9 mouse cellular contexts compared by ENCODE assay signal in the genomic region with DNA sequence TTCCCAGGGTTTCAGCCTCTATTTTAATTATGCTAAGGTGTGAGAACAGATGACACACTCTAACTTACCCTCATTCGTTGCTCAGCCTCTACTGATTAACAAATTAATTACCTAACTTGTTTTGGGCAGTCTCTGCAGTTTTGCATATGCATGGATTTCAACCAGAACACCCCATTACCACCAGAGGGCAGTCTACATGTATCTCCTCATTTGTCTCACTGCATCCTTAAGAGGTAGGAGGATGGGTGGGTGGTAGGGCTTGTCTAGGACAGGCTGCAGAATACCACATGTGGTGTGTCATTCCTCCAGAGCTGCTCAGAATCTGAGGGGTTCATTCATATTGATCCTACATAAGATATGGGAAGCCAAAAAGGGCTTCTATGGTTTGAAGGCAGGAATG. TPM values are rescaled to one million over a fixed set of nuclear protein-coding genes. Genes with fewer than 3 reads are reported as not detected.
DNase-seq lines count a peak whose midpoint lies in the region; ATAC-seq and TF ChIP-seq lines count a peak whose summit lies in the region.
"Had no signal": no experiment of that assay in that cellular context is flagged by ENCODE, and none has a peak within 500 bp of the region (broad histone marks: within the 10 kb centered on the region; RNA-seq: fewer than 3 reads in every experiment).

No protein-coding gene starts in this region.

- ATAC-seq in heart, embryonic 12.5 days (ENCODE audit: insufficient number of reproducible peaks, low FRiP score) = no peak
- no peak for ATAC-seq in stomach, postnatal 0 days (ENCODE audit: low FRiP score, low TSS enrichment)

- no peak overlapping the region for H3K4me2 ChIP-seq in heart, embryonic 12.5 days
- H3K4me2 ChIP-seq in stomach, postnatal 0 days (replicated peaks; ENCODE audit: low read depth) = no peak overlapping the region
- H3K4me2 ChIP-seq: limb, embryonic 12.5 days had no signal

- H3K4me1 ChIP-seq in heart, adult 2 months (ENCODE audit: control insufficient read depth, insufficient read depth, low read length) = no peaks in the 10 kb centered on the region
- no peaks in the 10 kb centered on the region for H3K4me1 ChIP-seq in heart, embryonic 12.5 days (replicated peaks)
- H3K4me1 ChIP-seq in stomach, postnatal 0 days (replicated peaks; ENCODE audit: control insufficient read depth, insufficient read depth) = no peaks in the 10 kb centered on the region
- H3K4me1 ChIP-seq: limb, embryonic 12.5 days had no signal

- TF ChIP-seq CTCF in heart, adult 2 months (IDR thresholded peaks at IDR 0.05) = peak; percentile 83
- peak; percentile 79 for TF ChIP-seq CTCF in stomach, postnatal 0 days (IDR thresholded peaks at IDR 0.05; ENCODE audit: low read depth)

- no peak overlapping the region for H3K27ac ChIP-seq in heart, adult 2 months
- no peak overlapping the region for H3K27ac ChIP-seq in heart, embryonic 12.5 days (ENCODE audit: poor library complexity, severe bottlenecking)
- H3K27ac ChIP-seq in stomach, postnatal 0 days (replicated peaks) = no peak overlapping the region
- H3K27ac ChIP-seq: limb, embryonic 12.5 days had no signal

- H3K4me3 ChIP-seq in heart, adult 2 months = no peak overlapping the region
- H3K4me3 ChIP-seq in heart, embryonic 12.5 days = no peak overlapping the region
- no peak overlapping the region for H3K4me3 ChIP-seq in stomach, postnatal 0 days (ENCODE audit: low read depth, low read length)
- H3K4me3 ChIP-seq: limb, embryonic 12.5 days had no signal

- TF ChIP-seq POLR2A in heart, adult 2 months (IDR thresholded peaks at IDR 0.05; ENCODE audit: insufficient read depth, low read depth, low read length) = no peak

- no peak overlapping the region for H3K9ac ChIP-seq in heart, adult 2 months (ENCODE audit: low read depth, low read length)
- H3K9ac ChIP-seq in heart, embryonic 12.5 days = no peak overlapping the region
- no peak overlapping the region for H3K9ac ChIP-seq in stomach, postnatal 0 days (ENCODE audit: low read length)
- H3K9ac ChIP-seq: limb, embryonic 12.5 days had no signal

- DNase-seq in heart, adult 2 months = peak in 1 of 2 experiments; percentile 17
- peak; percentile 6 for DNase-seq in urinary bladder, postnatal 25 days (ENCODE audit: low spot score)
- DNase-seq in urinary bladder, adult 2 months (ENCODE audit: low spot score) = no peak
- DNase-seq in embryo, embryonic 10.5 days (ENCODE audit: low spot score) = peak; percentile 48
- peak; percentile 11 to 28 for DNase-seq in layer of hippocampus, postnatal 10 days (ENCODE audit: low spot score in 2 of 2)
- DNase-seq in stomach, postnatal 0 days (ENCODE audit: low spot score) = no peak
- DNase-seq in gastrocnemius, postnatal 10 days = no peak

- no peaks in the 10 kb centered on the region for H3K79me2 ChIP-seq in heart, adult 2 months (replicated peaks; ENCODE audit: control insufficient read depth, insufficient read depth, low read length)

- no peaks in the 10 kb centered on the region for H3K9me3 ChIP-seq in heart, embryonic 12.5 days (replicated peaks)
- H3K9me3 ChIP-seq in stomach, postnatal 0 days (ENCODE audit: control insufficient read depth, low read length) = no peaks in the 10 kb centered on the region

- intact Hi-C loops in heart, adult 2 months (cut with DNase I) = no loop called here

- no peaks in the 10 kb centered on the region for H3K27me3 ChIP-seq in heart, adult 2 months (ENCODE audit: control insufficient read depth, insufficient read depth, low read length)
- no peaks in the 10 kb centered on the region for H3K27me3 ChIP-seq in heart, embryonic 12.5 days (replicated peaks)
- H3K27me3 ChIP-seq in stomach, postnatal 0 days (ENCODE audit: control insufficient read depth, insufficient read depth, low read length) = no peaks in the 10 kb centered on the region
- H3K27me3 ChIP-seq: limb, embryonic 12.5 days had no signal

- 23% methylated on average over 1 of the region's 1 CpGs for WGBS in heart, adult 2 months
- WGBS in heart, embryonic 12.5 days = 24% methylated on average over 1 of the region's 1 CpGs
- WGBS in stomach, postnatal 0 days = 11% methylated on average over 1 of the region's 1 CpGs

- no peak for TF ChIP-seq EP300 in heart, adult 2 months (IDR thresholded peaks at IDR 0.05; ENCODE audit: insufficient read depth, low read depth, low read length)
- no peak for TF ChIP-seq EP300 in stomach, postnatal 0 days (optimal IDR thresholded peaks at IDR 0.05)

- H3K36me3 ChIP-seq in heart, adult 2 months (ENCODE audit: control insufficient read depth, insufficient read depth, low read length) = no peaks in the 10 kb centered on the region; the same call in 1 of the 2 replicates
- no peaks in the 10 kb centered on the region for H3K36me3 ChIP-seq in heart, embryonic 12.5 days
- no peaks in the 10 kb centered on the region for H3K36me3 ChIP-seq in stomach, postnatal 0 days (ENCODE audit: control insufficient read depth, insufficient read depth, low read length)
- H3K36me3 ChIP-seq: limb, embryonic 12.5 days had no signal

RNA-seq across cellular contexts. Expression of a gene that starts 31.7 kb away (rescaled TPM):
- 10 to 100 TPM in 1 of 2 experiments, 1 to 10 TPM in 1; 9.9 to 11.3 TPM for total RNA-seq in heart, adult 2 months (2021)
- polyA plus RNA-seq in heart, adult 2 months (2012; rRNA removed) = 3.8 and 5.9 TPM in 2 replicates
- polyA plus RNA-seq in heart, embryonic 12.5 days (2016; fragmentation: Nextera tagmentation; extraction: Ambion mirVana) = 0.60 and 0.72 TPM in 2 replicates
- 12.8 and 19.4 TPM in 2 replicates for polyA plus RNA-seq in urinary bladder, adult 2 months (2012; rRNA removed)
- 1 to 10 TPM in 1 of 2 experiments, under 1 TPM in 1; 0.87 to 1.4 TPM for total RNA-seq in layer of hippocampus, postnatal 10 days (2021)
- 1.4 and 1.7 TPM in 2 replicates for polyA plus RNA-seq in stomach, postnatal 0 days (2015; fragmentation: Nextera tagmentation; extraction: Ambion mirVana)
- 1 to 10 TPM; 3.6 to 4.5 TPM for total RNA-seq in gastrocnemius, postnatal 10 days (2021)

Comparison
In these comparisons a context has a peak if more than half of its experiments do, and no peak if none do; other contexts are left out.
1. DNase-seq: peak in urinary bladder, postnatal 25 days (single experiment), embryo, embryonic 10.5 days (single experiment) and layer of hippocampus, postnatal 10 days (2 of 2); none in urinary bladder, adult 2 months (single experiment), stomach, postnatal 0 days (single experiment) and gastrocnemius, postnatal 10 days (single experiment).